Mouse (Mus musculus): ENCODE data around the gene Polr2g.

- no peak for TF ChIP-seq CTCF (IDR thresholded peaks at IDR 0.05; ENCODE audit: borderline replicate concordance, insufficient read depth, low read length)
- TF ChIP-seq POLR2A (IDR thresholded peaks at IDR 0.05; ENCODE audit: low read depth, low read length): no peak
Measured at GRCm38 (mm10) chr19:8821146-8821545, 22.8 kb upstream of the Polr2g start.
